Mouse (Mus musculus) common myeloid progenitor, adult 5-6 weeks (primary cell): ENCODE results near the gene Tmeff1. TPM values are rescaled to one million over a fixed set of nuclear protein-coding genes. Genes with fewer than 3 reads are reported as not detected.

Source experiments
- ATAC-seq: replicated peaks from 2 replicates; pipeline ENCODE4 v1.8.0; 2016; ENCODE audit warnings: low read depth, mild to moderate bottlenecking, moderate TSS enrichment, inconsistent platforms; ENCODE audit not compliant: poor library complexity, severe bottlenecking
- total RNA-seq: library from RNA; stranded (forward); fragments of 200-1000, 187-1606 nt; gene quantifications from 2 replicates; pipeline ENCODE4 v1.2.3, GENCODE M21; 2017

Gene Tmeff1
- total RNA-seq, 1 experiment from 2014 or later: not detected

DNA sequence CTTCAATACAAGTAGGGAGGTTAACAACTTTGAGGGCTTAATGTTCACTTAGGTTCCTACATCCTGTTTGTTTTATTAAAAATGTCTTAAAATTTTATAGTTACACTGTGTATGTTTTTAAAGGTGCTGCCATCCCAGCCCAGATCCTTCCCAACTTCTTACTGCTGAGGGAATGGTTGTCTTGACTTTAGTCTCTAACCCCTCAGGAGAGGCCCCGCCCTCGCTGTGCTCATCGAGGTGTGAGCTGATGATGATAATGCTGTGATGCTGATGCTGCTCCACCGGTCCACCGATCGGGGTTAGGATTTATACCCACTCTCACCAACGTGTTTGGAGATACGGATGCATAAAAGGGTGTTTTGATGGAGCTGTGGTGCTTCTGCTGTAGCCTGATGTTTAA, 23.1 kb upstream of the Tmeff1 start:
- no peak for ATAC-seq

DNA sequence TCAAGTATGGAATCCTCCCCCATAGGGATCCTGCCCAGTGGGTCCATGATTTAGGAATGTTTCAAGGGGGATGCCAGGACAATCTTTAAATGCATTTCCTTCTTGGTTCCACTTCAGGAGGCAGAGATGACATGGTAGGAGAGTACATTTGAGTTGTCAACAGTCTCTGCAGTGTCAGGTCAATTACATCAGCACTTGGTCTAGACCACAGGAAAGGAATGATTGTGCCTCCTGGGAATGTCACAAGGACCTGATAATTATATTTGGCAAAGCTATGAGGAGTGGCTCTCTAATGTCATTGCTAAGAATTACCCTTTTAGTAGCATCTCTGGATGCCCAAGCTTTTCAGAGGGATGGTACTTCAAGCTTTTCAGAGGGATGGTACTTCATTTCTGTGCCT, 20.0 kb upstream of the Tmeff1 start:
- ATAC-seq: no peak

DNA sequence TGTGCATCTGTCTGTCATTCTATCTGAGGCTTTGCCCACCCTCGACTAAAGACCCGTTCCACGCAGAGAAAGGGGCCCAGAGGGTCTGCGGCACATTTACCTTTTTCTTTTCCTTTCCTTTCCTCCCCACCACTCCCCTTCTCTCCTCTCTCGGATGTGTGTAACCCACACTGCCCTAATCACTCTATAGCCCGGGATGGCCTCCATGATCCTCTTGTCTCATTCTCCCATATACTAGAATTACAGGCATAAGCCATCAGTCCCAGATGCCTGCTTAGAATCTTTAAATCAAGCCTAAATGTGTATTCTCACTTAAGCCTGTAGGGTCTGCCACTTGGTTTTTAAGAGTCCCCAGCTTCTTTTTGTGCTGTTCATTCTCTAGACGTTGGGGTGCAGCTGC, 8.6 kb upstream of the Tmeff1 start:
- ATAC-seq: no peak

DNA sequence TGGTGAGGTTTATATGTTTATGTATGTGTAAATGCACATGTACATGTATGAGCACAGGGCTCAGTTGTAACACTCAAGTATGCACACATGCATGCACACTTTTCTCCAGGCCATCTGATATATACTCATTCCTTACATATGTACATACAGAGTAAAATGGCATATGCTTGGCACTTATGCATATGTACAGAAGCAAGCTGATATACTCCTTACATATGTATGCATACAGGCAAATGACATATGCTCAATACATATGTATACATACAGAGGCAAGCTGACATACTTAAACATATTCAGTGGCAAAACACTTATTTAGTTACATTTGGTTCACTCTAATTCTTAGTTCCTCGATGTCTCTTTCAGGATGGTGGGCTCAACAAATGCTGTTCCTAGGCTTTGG, 7.1 kb upstream of the Tmeff1 start:
- ATAC-seq: no peak

DNA sequence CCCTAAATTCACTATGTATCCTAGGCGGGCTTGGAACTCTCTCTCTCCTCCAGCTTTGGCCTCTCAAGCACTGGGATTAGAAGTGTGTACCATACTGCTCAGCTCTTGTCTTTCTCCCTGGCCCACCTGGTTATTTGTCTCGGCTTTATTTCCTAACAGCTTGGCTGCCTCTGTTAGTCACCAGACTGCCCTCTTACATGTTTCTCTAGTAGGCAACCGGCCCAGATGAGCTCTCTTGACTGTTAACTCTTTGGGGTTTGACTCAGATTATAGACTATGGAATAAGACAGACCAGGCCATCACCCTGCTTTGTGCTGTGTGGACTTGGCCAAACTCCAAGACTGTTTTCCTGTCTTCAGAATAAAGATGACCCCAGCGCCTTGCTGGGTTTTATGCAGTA, 6.6 kb upstream of the Tmeff1 start:
- ATAC-seq: no peak

DNA sequence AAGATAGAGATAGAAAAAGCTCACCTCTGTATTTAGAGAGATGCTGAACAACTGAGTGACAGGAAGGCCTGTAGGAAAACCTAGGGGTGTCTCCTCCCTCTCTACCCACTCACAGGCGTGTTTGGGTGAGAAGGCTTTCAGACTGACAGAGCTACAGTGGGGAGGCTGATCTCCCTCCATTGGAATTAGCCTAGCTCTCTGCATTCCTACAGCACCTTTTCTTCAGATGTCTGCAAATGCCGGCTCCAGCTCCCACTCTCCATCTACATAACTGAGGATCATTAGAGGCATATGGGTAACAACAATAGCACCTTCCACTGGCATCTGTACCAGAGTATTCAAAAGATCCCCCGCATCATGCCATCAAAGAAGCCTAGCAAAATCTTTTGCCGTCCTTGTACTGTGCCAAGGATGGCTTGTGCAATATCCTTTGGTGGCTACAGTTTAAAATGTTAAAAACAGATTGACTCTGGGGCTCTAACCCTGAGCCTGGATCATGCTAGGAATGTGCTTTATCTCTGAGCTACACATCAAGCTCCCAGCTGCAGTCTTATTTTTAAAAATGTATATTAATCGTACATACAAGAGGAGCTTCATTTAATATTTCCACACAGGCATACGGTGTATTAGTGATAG, 5.4 kb upstream of the Tmeff1 start:
- ATAC-seq: no peak

DNA sequence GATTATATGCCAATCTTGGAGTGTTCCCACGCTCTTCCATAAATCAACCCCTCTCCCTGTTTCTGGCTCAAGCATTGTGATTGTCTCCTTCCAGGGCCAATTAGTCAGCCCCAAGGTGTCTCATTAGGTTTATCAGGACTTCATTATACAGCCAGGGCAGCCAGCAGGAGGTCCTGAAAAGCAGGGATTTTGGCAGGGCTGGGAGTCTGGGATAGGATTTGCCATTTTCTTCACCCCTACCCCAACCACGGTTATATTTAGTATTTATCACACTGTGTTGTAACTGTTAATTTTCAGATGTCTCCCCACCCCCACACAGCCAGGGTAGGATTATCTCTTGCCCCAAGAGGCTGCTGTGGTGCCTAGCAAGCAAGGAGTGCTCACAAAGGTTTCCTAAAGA, 3.8 kb upstream of the Tmeff1 start:
- no peak for ATAC-seq

DNA sequence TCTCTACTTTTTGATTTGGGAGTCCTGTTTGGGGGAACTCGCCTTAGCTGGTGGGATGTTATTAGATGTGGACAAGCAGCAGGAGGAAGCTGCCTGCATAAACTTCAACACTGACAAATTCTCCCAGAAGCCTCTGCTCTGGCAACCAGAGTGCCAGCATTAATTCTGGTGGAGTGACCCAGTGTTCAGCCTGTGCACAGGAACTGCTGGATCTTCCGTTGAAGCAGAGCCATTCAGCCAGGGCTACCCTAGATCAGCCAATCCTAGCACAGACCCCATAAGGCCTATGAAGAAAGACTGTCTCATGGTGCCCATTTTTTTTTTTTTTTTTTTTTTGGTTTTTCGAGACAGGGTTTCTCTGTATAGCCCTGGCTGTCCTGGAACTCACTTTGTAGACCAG, 3.0 kb upstream of the Tmeff1 start:
- ATAC-seq: no peak

DNA sequence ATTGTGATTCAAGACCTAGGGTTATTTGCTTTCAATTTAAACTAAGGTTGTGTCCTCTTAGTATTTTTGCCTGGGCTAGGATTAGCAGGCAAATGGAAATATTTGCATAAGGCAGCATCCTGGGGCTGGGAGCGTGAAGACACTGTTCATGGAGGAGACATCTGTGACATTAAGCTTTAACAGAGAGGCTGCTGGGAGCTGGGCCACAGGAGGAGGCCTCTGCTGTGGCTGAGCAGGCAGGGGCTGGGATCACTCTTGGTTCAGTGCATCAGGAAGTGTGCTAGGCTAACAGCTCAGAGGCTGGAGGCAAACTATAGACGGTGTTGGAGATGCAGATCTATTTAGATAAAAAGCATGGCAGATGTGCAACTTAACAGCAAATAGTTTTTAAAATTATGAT, 2.0 kb upstream of the Tmeff1 start:
- ATAC-seq: no peak

DNA sequence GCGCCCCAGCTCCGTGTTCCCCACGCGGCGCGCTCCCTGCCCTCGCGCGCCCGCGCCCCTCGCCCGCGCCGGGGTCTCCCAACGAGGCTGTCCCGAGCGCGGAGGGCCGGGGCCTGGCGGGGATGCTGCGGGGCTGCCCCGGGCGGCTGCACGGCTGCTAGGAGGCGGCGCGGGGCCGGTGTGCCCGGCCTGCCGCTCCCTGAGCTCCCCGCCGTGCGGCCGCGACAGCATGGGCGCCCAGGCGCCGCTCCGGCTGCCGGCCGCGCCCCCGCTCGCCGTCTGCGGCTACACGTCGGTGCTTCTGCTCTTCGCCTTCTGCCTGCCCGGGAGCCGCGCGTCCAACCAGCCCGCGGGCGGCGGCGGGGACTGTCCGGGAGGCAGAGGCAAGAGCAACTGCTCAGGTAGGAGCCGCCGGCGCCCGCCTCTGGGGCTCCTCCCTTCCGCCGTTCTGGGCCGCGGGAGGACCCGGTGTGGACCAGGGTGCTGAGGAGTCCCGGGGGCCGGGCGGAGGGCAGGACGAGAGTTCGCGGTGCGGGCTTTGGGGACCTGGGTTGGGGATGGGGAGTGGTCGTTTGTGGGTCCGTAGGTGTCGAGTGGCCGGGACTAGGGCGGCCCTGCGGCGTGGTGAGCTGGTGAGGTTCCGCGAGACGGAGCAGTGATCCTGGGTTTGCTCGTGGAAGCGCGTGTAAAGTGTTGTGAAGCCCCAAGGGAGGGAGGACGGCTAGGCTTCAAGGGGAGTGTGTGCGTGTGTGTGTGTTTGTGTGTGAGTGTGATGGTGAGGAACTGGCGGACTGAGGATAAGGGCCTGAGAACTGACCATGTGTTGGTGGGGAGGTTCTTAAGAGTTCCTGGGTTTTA, 496 bp downstream of the Tmeff1 start:
- ATAC-seq: peak; percentile 54

DNA sequence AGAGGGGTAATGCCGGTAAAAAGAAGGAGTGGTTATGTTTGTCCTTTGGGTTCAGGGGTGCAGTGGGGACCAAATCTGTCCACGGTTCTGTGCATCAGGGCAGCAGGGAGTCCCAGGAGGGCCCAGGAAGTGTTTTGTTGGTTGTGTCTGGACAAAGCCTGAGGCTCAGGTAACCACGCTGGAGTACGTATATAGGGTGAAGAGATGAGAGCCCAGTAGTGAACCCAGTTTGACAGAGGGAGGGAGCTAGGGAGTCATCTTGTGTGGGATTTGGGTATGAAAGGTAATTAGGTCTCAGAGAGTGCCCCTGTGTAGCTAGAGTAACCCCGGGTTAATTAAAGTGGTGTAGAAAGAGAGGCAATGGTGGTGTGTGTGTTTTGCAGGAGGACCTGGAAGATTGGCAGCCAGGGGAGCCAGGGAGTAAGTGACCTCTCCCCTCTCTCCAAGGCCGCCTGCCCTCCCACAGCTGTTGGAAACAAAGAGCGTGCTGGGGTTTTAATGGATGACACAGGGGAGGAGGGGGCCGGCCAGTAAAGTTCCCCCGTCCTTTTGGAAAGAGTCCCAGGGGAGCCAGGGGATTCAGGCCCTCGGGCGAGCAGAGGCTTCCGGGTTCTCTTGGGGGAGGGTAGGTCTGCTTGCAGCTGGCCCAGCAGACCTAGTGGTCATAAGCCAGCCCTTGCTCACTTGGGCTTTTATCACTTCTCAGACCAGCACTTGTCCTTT, 1.3 kb downstream of the Tmeff1 start:
- ATAC-seq: no peak

DNA sequence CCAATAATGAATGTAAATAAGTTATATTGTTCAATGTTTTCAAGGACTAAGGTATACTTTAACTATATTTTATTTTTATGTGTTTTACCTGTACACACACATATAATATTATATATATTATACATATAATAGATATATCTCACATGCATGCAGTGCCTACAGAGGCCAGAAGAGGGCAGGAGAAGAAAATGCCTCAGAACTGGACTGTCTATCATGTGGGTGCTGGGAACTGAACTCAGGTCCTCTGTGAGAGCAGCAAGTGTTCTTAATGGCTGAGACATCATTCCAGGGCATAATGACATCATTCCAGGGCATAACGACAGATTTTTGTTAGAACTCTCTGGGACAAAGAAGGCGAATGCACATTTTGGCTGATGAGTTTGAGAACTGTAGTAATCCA, 2.6 kb downstream of the Tmeff1 start:
- no peak for ATAC-seq

DNA sequence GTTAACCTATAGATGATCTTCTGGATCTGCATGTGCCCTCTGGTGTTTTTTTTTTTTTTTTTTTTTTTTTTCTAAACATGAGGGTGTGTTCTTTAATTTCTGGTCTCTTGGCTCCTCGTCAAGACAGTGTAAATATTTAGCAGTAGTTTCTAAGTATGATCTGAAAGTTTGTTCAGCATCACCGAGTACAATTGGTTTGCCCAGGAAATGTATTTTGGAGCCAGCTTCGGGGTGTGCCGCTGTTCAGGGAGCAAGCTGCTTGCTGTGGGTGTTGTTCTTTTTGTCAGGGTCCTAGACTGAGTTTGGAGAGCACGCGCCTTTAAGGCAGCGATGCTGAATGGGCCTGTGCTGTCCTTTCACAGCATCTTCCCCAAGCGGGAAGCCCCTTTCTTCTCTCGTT, 3.6 kb downstream of the Tmeff1 start:
- no peak for ATAC-seq

DNA sequence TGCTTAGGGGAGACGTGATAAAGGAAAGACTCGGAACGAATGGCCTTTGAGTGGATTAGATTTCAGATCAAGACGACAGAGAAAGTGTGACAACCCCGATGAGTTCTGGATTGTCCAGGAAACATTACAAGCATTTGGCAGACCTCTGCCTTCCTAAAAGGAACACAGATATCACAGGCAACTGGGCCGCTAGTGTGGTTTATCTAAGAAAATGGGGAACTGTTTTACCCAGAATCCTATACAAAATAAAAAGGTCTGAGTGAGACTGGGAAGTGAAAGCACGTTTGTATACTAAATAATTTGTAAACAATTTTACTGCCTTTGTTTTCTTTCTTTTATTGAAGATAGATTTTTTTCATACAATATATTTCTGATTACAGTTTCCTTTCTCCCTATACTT, 5.9 kb downstream of the Tmeff1 start:
- peak; percentile 72 for ATAC-seq

DNA sequence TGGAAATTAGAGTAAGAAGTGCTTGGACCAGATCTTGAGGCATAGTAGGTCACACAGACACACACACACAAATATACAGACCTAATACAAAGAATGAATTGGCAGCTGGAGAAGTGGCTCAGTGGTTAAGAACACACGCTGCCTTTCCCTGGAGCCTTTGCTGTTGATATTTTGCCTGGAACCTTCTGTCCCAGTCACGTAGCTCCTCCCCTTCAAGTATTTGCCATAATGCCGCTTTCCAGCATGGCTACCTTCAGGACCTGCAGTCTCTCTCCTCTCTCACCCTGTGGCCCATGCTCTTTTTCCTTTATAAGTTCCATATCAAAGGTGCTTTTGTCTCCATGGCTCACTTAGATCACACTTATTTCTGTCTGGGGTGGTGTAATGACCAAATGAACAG, 6.4 kb downstream of the Tmeff1 start:
- no peak for ATAC-seq

DNA sequence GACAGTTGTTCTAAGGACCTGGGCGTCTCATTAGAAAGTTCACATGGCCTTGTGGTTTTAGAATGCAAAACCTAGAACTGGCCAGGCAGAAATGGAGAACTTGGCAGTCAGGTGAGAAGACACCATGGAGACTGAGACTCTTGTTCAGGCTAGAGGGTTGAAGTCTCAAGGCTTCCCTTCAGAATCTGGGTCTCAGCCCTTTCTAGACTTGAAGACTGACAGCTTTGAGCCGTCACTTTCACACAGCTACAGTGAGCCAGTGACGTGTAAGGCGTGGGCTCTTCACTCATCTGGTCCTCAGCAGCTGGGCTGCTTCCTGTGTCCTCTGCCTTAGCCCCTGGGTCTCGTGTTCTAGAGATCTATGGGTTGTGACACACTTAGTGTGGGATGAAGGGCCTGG, 7.4 kb downstream of the Tmeff1 start:
- 0 out of 2 replicates have a peak, but pooled peaks have one; percentile 43 for ATAC-seq

DNA sequence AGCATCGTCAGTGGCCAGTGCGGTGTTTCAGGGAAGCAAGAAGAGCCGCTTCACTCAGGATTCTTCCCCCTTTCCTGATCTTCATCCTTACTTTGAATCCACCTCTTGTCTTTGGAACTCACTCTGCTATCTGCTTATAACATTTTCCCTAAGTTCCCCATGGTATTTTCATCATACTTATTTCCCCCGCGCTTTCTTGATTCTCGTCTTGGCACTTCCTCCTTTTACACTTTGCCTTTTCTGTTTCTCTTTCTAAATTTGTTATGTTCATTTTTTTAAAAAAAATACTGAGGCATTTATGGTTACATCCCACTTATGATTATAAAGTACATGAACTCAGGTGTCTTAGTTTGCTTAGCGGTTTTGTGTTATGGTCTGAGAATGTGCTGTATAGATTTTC, 7.9 kb downstream of the Tmeff1 start:
- 0 out of 2 replicates have a peak, but pooled peaks have one; percentile 17 for ATAC-seq

DNA sequence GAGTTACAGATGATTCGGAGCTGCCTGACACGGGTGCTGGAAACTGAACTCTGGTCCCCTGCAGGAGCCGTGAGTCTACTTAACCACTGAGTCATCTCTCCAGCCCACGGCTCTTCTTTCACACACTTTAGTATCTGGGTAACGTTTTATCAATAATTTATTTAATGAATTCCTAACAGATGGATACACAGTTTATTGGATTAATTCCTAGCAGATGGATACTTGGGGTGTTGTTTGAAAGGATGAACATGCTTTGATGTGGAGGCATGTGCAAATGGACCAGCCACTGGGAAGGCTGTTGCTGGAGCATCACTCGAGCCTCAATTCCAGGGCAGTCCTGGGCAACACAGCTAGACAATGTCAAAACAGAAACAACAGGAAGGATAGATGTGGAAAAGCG, 11.1 kb downstream of the Tmeff1 start:
- ATAC-seq: no peak

DNA sequence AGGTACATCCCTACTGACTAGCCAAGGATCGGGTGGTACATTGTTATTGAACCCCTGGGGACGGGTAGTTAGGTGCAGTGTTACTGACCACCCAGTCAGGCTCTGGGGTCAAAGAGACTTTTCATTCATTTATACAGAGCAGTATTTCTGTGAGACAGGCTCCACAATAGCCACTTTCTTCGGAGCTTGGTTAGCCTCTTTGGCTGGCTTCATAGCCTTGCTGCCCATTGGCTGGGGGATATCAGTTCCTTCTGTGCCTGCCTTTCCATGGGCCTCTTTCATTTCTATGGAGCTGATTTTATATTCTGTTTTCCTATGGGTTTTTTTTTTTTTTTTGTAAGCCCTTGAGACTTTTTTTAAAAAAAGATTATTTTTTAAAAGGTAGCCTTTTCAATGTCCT, 20.7 kb downstream of the Tmeff1 start:
- no peak for ATAC-seq

DNA sequence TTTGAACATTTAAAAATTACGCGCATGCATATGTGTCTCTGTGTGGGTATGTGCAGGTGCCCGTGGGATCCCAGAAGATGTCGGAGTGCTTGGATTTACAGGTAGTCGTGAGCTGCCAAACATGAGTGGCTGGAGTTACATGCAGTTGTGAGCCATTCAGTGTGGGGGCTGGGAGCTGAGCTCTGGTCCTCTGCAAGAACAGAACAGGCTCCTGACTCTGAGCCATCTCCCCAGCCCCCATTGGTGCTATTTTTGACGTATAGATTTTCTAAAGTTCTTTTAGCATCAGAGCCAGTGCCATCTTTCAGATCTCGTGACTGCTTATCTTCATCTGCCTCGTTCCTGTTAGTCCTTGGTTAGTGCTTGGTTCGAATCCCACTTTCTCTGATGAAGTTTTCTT, 24.5 kb downstream of the Tmeff1 start:
- no peak for ATAC-seq

DNA sequence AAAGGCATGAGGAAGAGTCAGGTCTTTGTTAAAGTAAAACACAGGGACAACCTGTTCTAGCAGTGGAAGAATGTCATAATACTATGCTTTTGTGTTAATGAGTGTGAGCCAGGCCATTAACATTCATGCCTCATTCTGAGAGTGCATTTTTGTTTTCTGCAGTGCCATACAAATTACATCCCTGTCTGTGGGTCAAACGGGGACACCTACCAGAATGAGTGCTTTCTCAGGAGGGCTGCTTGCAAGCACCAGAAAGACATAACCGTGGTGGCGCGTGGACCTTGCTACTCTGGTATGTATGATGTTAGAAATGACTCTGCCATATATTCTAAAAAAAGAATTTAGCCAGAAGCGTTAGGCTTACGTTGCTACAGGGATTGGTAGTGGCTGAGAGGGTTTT, 25.3 kb downstream of the Tmeff1 start:
- ATAC-seq: no peak
